Mouse (Mus musculus) lung, adult 10 weeks (tissue): ENCODE data around the gene Cemip. TPM values are rescaled to one million over a fixed set of nuclear protein-coding genes. Genes with fewer than 3 reads are reported as not detected.

ENCODE experiments used
- polyA plus RNA-seq: library from polyadenylated mRNA; stranded (reverse); fragments of 350-450 nt; fragmentation: Illumina TruSeq; extraction: RNeasy Lipid Tissue Mini Kit (QIAGEN cat#74804); gene quantifications from one replicate; pipeline ENCODE4 v1.2.3, GENCODE M21; 2014; ENCODE audit warnings: low read depth, low replicate concordance; ENCODE audit not compliant: insufficient read depth

The Cemip gene
- 0.11 TPM for polyA plus RNA-seq

GRCm38 (mm10) chr7:84086039-84086829 lies at the start of gene Cemip:
TSS of gene Cemip (minus strand) at chr7:84086502.

GRCm38 (mm10) chr7:83884021-83884658 lies 202.2 kb downstream of the Cemip start, which contains the start of the genes Tlnrd1 and Mesd:
TSS of gene Tlnrd1 (minus strand) at chr7:83884305.
TSS of gene Mesd (plus strand) at chr7:83884466.

Other genes starting within 250 kb of the Cemip start
- gene Tlnrd1, start 202.2 kb downstream of the Cemip start, polyA plus RNA-seq, result 14.8 TPM
- gene Mesd, start 202.0 kb downstream of the Cemip start, polyA plus RNA-seq, result 47.1 TPM
- gene Abhd17c, start 65.4 kb upstream of the Cemip start, polyA plus RNA-seq, result 40.1 TPM